Mouse (Mus musculus) hindbrain, embryonic 12.5 days (tissue): ENCODE data around the gene Nhlh1. TPM values are rescaled to one million over a fixed set of nuclear protein-coding genes. Genes with fewer than 3 reads are reported as not detected.

Experiments
- ATAC-seq: fragments of 200-750 bp; cut with Nextera tagmentation; 2 replicates; pipeline ENCODE4 v1.8.0; 2017; ENCODE audit warnings: moderate TSS enrichment; ENCODE audit not compliant: low FRiP score
- H3K27ac ChIP-seq: fragments of 300-500 bp; sonication (generic); 2 replicates; pipeline ENCODE4 v1.5.1; 2016; ENCODE audit warnings: mild to moderate bottlenecking
- H3K27me3 ChIP-seq: fragments of 300-500 bp; sonication (generic); 2 replicates; pipeline ENCODE4 v1.6.1; 2016; ENCODE audit warnings: mild to moderate bottlenecking
- H3K36me3 ChIP-seq: fragments of 300-500 bp; sonication (generic); 2 replicates; pipeline ENCODE4 v1.6.1; 2016; ENCODE audit warnings: mild to moderate bottlenecking
- H3K4me1 ChIP-seq: fragments of 300-500 bp; sonication (generic); 2 replicates; pipeline ENCODE4 v1.6.1; 2016
- H3K4me2 ChIP-seq: fragments of 300-500 bp; sonication (generic); replicated peaks from 2 replicates; pipeline ENCODE4 v1.6.1; 2016; ENCODE audit warnings: mild to moderate bottlenecking
- H3K4me3 ChIP-seq: fragments of 300-500 bp; sonication (generic); 2 replicates; pipeline ENCODE4 v1.5.1; 2016; ENCODE audit warnings: mild to moderate bottlenecking
- H3K9ac ChIP-seq: fragments of 300-500 bp; sonication (generic); 2 replicates; pipeline ENCODE4 v1.6.1; 2016; ENCODE audit warnings: mild to moderate bottlenecking, moderate library complexity
- H3K9me3 ChIP-seq: fragments of 300-500 bp; sonication (generic); replicated peaks from 2 replicates; pipeline ENCODE4 v1.6.1; 2016; ENCODE audit warnings: mild to moderate bottlenecking
- WGBS: fragments of 180-500 bp; shearing (Covaris S2); methylation state at CpG from one replicate; pipeline ENCODE4 v1.1.7; 2016; 5-methylcytosine and 5-hydroxymethylcytosine counted together
- polyA plus RNA-seq: library from polyadenylated mRNA; unstranded; fragments of >200 nt; fragmentation: Nextera tagmentation; extraction: Ambion mirVana; gene quantifications from 2 replicates; pipeline ENCODE4 v1.2.1, GENCODE M21; 2016

Gene Nhlh1
- polyA plus RNA-seq, result 14.5 and 15.3 TPM in 2 replicates

DNA sequence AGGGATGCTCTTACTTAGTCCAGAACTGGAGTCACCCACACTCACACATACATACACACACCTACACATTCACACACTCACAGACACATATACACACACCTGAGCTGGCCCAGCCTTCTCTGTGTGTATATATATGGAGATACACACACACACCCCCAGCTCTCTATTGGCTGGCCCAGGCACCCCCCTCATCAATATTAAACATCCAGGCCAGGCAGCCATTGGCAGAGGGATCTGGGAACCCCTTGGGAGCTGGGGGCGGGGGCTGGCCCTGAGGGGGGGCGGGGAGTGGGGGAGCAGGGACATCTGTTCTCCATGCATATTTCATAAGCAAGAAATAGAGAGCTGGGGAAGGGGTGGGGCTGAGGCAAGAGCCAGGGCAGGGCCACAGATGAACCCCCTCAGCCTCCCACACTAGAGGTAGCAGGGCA is at the start of gene Nhlh1:
TSS of gene Nhlh1 (minus strand) at position 83 of the 431 bp plus-strand sequence.
- Histone ChIP-seq H3K27ac (peak within 1 kb of the TSS; percentile 91), H3K4me3 (peak within 1 kb of the TSS; percentile 39), H3K4me1 (peaks cover 76% of the 10 kb centered on the region), H3K4me2 (peak within 1 kb of the TSS; percentile 72), H3K36me3 (no peaks in the 10 kb centered on the region), H3K27me3 (peaks cover 6% of the 10 kb centered on the region; the same call in 1 of the 2 replicates), H3K9me3 (no peaks in the 10 kb centered on the region), H3K9ac (peak within 1 kb of the TSS; percentile 60)
- WGBS, result 13% methylated on average over 2 of the region's 2 CpGs
- ATAC-seq, result peak; percentile 83

DNA sequence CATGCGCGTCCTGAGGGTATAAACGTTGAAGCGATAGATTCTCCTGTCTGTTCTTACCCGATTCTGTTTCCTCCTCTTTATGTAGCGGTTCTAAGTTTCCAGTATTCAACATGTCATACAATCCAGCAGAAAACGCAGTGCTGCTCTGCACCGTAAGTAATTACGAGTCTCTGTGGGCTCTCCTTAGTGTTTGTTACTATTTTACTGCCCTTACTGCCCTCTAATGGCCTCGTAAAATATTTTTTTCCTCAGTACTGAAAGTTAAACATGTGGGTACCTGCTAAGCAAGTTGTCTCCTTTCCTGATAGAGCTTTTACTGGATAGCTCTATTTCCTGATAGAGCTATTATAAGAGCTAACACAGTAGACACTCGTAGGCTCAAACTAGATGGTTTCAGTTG is 47.7 kb upstream of the Nhlh1 start:
- Histone ChIP-seq H3K9ac (no peak overlapping the region), H3K4me1 (no peaks in the 10 kb centered on the region), H3K4me2 (no peak overlapping the region), H3K4me3 (no peak overlapping the region), H3K36me3 (peaks cover 93% of the 10 kb centered on the region), H3K27ac (no peak overlapping the region), H3K27me3 (no peaks in the 10 kb centered on the region), H3K9me3 (no peaks in the 10 kb centered on the region)
- no peak for ATAC-seq
- WGBS, result 84% methylated on average over 11 of the region's 11 CpGs

DNA sequence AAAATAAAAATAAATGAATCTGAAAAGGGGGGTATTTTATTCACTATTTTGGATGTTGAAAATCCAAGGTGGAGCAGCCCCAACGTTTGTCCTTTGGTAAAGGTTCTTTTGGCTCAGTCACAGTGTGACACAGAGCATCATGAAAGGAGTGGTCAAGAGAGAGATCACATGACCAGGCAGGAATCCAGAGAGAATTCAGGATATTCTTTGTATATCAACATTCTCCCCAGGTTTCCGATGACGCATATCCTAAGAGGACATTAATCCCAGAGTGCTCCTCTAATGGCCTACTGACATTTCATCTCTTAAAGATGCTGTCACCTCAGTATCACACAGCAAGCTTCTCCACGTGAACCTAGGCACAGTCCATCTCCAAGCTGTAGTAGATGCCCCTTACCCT is 46.2 kb upstream of the Nhlh1 start:
- Histone ChIP-seq H3K9ac (no peak overlapping the region), H3K9me3 (no peaks in the 10 kb centered on the region), H3K4me2 (no peak overlapping the region), H3K4me3 (no peak overlapping the region), H3K36me3 (peaks cover 86% of the 10 kb centered on the region), H3K27ac (no peak overlapping the region), H3K4me1 (no peaks in the 10 kb centered on the region), H3K27me3 (no peaks in the 10 kb centered on the region)
- WGBS, result 88% methylated on average over 4 of the region's 4 CpGs
- ATAC-seq, result no peak

DNA sequence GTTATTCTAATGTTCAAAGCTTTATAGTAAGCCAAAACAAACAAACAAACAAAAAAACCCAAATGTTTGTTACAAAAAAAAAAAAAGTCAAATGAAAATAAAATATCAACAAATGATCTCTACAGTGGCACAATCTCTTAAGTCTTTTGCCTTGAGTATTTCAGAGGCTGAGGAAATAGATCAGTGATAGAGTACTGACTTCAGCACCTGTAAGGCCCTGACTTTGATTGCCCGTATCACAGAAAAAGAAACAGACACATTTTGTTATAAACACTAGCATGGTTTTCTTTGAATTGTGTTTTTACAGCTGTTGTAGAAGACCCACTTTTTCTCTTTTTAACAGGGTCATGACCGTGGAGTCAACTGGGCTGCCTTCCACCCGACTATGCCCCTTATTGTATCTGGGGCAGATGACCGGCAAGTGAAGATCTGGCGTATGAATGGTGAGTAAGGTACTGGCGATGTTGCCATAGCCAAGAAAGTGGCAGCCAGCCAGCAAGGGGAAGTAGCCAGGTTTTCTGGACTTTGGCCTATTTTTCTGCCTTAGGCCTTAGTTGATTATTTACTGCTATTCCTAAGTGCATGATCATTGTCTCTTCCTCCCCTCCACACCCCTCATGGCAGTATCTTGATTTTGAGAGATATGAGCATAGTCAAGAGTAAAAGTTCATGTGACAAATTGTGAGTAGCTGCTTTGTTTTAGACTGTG is 42.1 kb upstream of the Nhlh1 start:
- no peak overlapping the region for H3K9ac ChIP-seq
- no peak overlapping the region for H3K4me3 ChIP-seq
- whole genome bisulfite sequencing, result 81% methylated on average over 6 of the region's 6 CpGs
- no peak overlapping the region for H3K4me2 ChIP-seq
- no peaks in the 10 kb centered on the region for H3K27me3 ChIP-seq
- no peak for ATAC-seq
- H3K27ac ChIP-seq, result no peak overlapping the region
- H3K36me3 ChIP-seq, result peaks cover 69% of the 10 kb centered on the region
- H3K9me3 ChIP-seq, result no peaks in the 10 kb centered on the region
- H3K4me1 ChIP-seq, result no peaks in the 10 kb centered on the region

DNA sequence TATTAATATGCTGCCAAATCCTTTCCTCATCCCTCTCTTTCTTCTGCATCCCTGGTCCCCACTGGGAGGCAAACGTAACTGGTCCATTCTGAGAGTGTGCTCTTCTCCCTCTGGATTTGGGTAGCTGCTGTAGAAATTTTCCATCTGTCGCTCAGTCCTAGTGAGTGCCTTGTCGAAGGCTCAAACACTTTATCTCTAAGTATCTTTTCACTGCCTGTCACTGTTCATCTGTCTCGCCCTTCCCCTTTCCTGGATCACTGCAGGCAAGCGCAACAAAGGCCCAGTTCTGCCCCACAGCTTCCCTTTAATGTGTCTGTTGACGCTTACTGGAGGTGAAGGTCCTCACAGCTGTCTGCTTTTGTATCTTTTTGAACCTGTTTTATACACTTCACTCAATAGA is 37.8 kb upstream of the Nhlh1 start:
- Histone ChIP-seq H3K36me3 (peaks cover 66% of the 10 kb centered on the region), H3K4me1 (no peaks in the 10 kb centered on the region), H3K9me3 (no peaks in the 10 kb centered on the region), H3K9ac (no peak overlapping the region), H3K27me3 (no peaks in the 10 kb centered on the region), H3K4me3 (no peak overlapping the region), H3K27ac (no peak overlapping the region), H3K4me2 (no peak overlapping the region)
- peak; percentile 56; the same call in 1 of the 2 replicates for ATAC-seq
- 42% methylated on average over 6 of the region's 6 CpGs for WGBS

DNA sequence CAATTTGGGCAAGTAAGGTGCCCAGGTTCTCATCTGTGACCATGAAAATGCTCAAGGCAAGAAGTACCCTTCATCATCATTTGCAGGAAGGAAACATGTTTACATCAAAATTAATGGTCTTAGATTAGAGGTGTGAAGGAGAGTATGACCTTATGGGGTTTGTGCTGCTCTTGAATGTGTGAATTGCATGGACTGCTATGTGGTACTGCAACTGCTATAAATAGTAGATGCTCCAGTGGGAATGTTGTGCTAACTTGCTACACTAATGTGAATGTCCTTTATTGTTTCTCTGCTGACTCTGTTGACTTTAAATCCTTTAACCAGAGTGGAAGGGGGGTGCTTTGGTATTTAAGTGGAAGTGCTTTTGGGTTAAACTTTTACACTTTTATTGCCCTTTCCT is 36.9 kb upstream of the Nhlh1 start:
- no peak overlapping the region for H3K4me3 ChIP-seq
- H3K9me3 ChIP-seq, result no peaks in the 10 kb centered on the region
- H3K4me2 ChIP-seq, result no peak overlapping the region
- no peak overlapping the region for H3K9ac ChIP-seq
- ATAC-seq, result no peak
- H3K27me3 ChIP-seq, result no peaks in the 10 kb centered on the region
- peaks cover 69% of the 10 kb centered on the region for H3K36me3 ChIP-seq
- no peak overlapping the region for H3K27ac ChIP-seq
- H3K4me1 ChIP-seq, result no peaks in the 10 kb centered on the region

DNA sequence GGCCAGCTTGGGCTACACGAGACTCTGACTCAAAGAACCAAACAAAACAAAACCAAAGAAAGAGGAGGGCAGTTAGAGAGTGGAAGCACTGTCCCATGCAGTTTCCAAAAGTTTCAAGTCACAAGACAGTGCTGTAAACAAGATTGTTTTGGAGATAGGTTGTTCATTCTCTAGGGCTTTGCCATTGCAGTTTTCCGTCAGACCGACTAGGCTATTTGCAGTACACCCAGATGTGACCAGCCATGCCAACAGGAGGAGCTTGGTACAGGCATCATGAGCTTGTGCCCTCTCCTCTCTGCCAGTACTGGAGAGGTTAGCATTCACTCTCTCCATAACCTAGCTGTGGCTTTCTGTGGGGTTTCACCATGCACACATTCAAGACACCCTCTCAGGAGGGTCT is 36.1 kb upstream of the Nhlh1 start:
- H3K27me3 ChIP-seq, result no peaks in the 10 kb centered on the region
- no peak overlapping the region for H3K4me2 ChIP-seq
- no peak overlapping the region for H3K4me3 ChIP-seq
- peaks cover 75% of the 10 kb centered on the region for H3K36me3 ChIP-seq
- H3K27ac ChIP-seq, result no peak overlapping the region
- H3K4me1 ChIP-seq, result no peaks in the 10 kb centered on the region
- no peak for ATAC-seq
- 69% methylated on average over 3 of the region's 3 CpGs for WGBS
- no peaks in the 10 kb centered on the region for H3K9me3 ChIP-seq
- H3K9ac ChIP-seq, result no peak overlapping the region

DNA sequence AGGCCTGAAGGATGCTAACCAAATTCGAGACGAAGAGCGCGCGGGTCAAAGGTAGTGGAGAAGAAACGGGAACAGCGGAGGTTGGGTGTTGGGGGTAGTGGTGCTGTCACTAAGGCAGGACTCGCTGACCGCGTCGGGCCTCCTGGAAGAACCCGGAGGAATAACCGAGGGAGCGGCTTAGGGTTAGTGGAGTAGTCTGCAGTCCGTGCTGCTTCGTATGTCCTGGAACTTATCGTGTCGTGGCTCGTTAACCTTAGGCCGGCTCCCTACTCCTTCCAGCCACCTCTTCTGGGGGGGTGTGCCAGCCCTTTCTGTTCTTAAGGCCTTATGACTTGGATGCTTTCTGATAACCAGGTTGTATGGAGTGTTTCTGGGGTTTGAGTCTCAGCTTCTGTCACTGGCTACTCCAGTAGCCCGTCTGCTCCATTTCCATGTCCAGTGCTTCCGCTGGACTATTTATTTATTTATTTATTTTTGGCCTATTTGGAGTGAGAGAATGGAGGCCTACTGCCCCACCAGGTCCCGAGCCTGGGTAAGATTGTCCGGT is 25.6 kb upstream of the Nhlh1 start:
- Histone ChIP-seq H3K27ac (peak overlapping the region; percentile 81), H3K36me3 (peaks cover 21% of the 10 kb centered on the region), H3K4me2 (peak overlapping the region; percentile 82), H3K9me3 (no peaks in the 10 kb centered on the region), H3K4me3 (peak overlapping the region; percentile 62), H3K9ac (peak overlapping the region; percentile 73), H3K27me3 (no peaks in the 10 kb centered on the region), H3K4me1 (peaks cover 20% of the 10 kb centered on the region)
- peak; percentile 87 for ATAC-seq
- WGBS, result 3% methylated on average over 24 of the region's 24 CpGs

DNA sequence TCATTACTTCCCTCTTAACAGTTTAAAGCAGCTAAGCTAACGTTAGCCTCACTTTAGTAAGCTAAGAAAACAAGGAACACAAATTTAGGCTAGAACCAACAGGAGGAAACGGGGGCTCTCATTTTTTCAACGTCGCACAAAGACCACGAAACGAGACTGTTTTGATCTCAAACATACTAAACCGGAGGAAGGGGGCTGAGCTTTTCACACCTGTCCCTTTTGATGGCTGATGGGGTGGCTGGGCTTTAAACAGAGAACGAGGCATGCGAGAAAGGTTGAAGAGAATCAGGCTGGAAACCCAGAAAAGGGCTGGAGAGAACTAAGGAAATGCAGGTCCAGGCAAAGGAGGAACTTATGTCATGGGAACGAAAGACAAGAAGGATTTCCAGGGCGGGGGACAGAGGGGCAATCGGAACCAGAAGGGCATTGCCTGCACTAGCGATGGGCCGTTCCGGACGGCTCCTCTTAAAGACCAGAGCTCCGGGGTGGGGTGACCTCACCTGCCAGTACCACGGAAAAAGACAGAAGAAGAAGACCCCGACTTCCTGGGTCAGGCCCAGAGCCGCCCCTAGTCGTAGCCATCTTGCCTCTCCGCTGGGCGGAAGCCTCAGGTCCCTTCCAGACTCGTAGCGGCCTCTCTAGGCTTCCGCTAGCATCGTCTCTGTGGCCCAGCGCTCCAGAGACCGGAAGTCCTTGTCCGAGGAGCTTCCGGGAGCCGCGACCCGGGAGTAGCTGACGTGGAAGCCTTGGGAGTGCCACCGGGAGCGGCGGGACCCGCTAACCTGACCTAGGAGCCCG is 24.9 kb upstream of the Nhlh1 start, which contains the start of the genes Copa and Ncstn:
TSS of gene Copa (plus strand) at position 429 of the 798 bp plus-strand sequence.
TSS of gene Ncstn (minus strand) at position 695 of the 798 bp plus-strand sequence.
- peak within 1 kb of the TSS; percentile 82 for H3K4me2 ChIP-seq
- H3K36me3 ChIP-seq, result peaks cover 25% of the 10 kb centered on the region
- under 1% methylated on average over 40 of the region's 40 CpGs for WGBS
- peak within 1 kb of the TSS; percentile 81 for H3K27ac ChIP-seq
- peak within 1 kb of the TSS; percentile 73 for H3K9ac ChIP-seq
- peak; percentile 98 for ATAC-seq
- H3K27me3 ChIP-seq, result no peaks in the 10 kb centered on the region
- peaks cover 20% of the 10 kb centered on the region for H3K4me1 ChIP-seq
- H3K9me3 ChIP-seq, result no peaks in the 10 kb centered on the region
- H3K4me3 ChIP-seq, result peak within 1 kb of the TSS; percentile 62

DNA sequence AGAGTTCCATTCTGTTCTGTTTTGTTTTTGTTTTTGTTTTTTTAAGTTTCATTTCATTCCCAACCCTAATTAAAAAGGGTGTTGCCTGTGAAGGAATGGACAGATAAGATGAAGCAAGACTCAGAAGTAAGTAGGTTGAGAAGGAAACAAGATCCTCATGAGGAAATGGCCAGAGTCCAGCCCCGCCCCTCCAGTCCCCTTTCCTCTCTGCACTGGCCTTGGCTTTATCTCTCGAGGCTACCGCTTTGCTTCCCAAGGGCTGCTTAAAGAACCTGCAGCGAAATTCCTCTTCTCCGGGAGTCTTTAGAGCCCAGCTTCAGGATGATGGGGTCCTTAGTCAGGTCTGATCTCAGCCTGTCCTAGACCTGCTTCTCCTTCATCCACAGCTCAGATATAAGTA is 20.6 kb upstream of the Nhlh1 start:
- Histone ChIP-seq H3K4me3 (no peak overlapping the region), H3K27me3 (no peaks in the 10 kb centered on the region), H3K9me3 (no peaks in the 10 kb centered on the region), H3K4me1 (peaks cover 7% of the 10 kb centered on the region), H3K9ac (no peak overlapping the region), H3K36me3 (peaks cover 65% of the 10 kb centered on the region), H3K4me2 (no peak overlapping the region), H3K27ac (no peak overlapping the region)
- 77% methylated on average over 5 of the region's 5 CpGs for WGBS
- ATAC-seq, result no peak

DNA sequence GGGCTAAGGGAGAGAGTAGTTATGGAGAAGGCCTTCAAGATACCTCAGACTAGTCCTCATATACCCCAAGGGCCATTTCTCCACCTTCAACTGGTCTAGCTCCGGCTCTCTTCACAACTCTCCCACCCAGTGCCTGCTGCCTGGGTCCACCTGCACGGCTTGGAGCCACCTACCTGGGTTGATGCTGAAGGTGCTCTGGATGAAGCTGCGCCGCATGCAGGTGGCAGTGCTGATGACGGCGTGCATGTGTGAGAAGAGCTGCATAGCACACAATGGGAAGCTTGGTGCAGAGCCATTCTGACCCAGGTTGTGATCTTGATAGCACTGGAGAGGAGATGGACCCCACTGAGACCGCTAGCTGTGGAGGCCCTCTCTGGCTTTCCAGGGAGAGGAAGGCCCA is 15.2 kb upstream of the Nhlh1 start:
- no peak for ATAC-seq

DNA sequence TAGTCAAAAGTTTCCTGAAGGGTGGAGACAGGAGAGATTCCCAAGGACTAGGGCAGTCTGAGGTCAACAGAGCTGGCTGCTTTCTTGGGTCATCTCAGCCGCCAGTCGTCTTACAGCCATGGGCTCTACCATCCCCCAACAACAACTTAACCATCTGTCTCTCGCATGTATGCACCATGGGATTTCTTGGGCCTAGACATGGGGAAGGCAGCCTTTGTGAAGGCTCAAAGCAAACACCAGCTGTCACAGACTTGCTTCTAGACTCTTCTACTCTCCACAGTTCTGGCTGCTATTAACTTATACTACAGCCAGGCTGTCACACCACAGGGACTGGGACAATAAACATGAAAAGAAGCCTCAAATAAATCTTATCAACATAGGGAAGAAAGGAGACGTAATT is 14.2 kb upstream of the Nhlh1 start:
- H3K4me2 ChIP-seq, result no peak overlapping the region
- H3K4me3 ChIP-seq, result no peak overlapping the region
- H3K36me3 ChIP-seq, result peaks cover 99% of the 10 kb centered on the region
- H3K9ac ChIP-seq, result no peak overlapping the region
- peak; percentile 32; the same call in 1 of the 2 replicates for ATAC-seq
- no peaks in the 10 kb centered on the region; the same call in 1 of the 2 replicates for H3K4me1 ChIP-seq
- H3K27me3 ChIP-seq, result no peaks in the 10 kb centered on the region
- no peaks in the 10 kb centered on the region for H3K9me3 ChIP-seq
- WGBS, result 49% methylated on average over 4 of the region's 4 CpGs
- peak overlapping the region; percentile 32; the same call in 1 of the 2 replicates for H3K27ac ChIP-seq

More for the DNA sequence above, 15.2 kb upstream of the Nhlh1 start:
- WGBS, result 92% methylated on average over 7 of the region's 7 CpGs
- Histone ChIP-seq H3K27me3 (no peaks in the 10 kb centered on the region), H3K9me3 (no peaks in the 10 kb centered on the region), H3K9ac (no peak overlapping the region), H3K36me3 (peaks cover 96% of the 10 kb centered on the region), H3K27ac (no peak overlapping the region), H3K4me3 (no peak overlapping the region), H3K4me2 (no peak overlapping the region), H3K4me1 (no peaks in the 10 kb centered on the region; the same call in 1 of the 2 replicates)
